Mouse (Mus musculus) embryo, embryonic 11 days (tissue): ENCODE measurements at regions not wholly inside any gene's neighbourhood (a gene's known extent, or its start where the extent isn't known, plus 50 kb on each side); places are given as distances from the start of the nearest gene placed in this dataset.
"Not testable (repeated sequence)": the region's sequence is repeated elsewhere in the genome, so short reads cannot be mapped to it uniquely, and the experiment has no call there.

Experiments used
- DNase-seq: peaks from one replicate; pipeline ENCODE4 v3.0.0-alpha.2; 2015

DNA sequence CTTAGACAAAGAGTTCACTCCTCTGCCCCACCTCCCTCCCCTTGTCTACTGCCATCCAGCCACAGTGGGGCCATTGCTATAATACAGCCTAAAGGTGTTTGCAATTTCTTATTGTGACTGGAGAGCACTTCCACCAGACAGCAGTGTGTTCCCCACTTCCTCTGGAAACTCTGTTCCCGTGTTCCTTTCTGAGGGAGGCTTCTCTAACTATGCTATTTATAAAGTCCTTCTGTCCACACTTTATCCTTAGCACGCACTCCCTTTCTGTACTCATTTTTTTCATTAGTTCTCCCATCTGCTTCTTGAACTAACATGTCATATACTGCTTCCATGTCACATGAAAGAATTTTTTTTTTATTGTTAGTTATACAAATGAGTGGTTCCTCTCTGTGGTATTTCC lies 52.0 kb upstream of the 4930432M17Rik start:
- DNase-seq = no peak

DNA sequence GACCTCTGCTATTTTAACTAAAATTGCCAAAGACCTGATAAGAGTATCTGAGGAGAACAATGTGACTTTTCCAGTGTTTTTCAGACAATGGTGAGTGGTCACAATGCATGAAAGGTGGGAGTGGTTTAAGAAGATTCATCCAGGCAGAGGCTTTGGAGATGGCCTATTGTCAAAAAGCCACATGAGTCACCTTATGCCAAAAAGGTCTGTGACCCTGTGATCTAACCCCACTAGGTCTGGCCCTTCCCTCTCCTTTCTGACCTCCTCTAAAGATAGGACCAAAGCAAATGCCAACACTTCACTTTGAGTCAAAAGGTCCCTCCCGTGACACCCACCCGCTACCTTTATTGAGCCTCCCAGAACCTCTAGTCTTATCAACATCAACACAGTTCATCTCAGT lies 52.4 kb upstream of the 4930432M17Rik start:
- no peak for DNase-seq

DNA sequence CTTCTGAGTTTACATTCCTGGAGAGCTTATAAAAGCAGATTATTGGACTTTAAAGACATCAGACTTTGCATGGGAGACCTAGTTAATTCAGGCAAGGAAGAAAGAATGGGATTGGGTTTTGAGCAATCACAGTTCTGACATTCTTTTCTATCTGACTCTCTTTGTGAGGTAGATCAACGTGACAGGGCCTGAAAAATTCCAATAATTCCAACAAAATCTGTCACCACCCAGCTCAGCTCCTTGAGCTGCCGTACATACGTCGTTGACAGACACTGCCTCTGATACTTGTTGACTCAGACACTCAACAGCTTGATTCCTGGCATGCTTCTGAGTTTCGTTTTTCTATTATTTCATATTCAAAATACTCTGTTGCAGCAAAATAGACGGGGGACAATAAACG lies 53.2 kb upstream of the 4930432M17Rik start:
- DNase-seq = no peak

DNA sequence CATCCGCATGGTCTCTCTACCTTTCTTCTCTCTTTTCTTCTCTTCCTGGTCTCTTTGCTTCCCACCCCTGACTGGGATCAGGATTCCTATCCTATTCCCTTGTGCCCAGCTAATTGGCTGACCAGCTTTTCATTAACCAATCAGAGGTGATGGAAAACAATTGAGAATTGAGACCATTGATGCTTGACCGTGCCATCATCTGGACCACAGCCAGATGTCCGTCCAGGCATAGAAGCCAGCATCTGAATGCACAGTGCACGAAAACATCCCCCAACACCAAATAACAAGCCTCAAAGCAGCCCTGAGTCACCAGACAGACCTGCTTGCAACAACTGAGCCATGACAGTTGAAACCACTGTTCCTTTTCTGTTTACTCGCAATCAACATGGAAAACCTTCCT lies 54.5 kb upstream of the 4930432M17Rik start:
- DNase-seq = no peak

DNA sequence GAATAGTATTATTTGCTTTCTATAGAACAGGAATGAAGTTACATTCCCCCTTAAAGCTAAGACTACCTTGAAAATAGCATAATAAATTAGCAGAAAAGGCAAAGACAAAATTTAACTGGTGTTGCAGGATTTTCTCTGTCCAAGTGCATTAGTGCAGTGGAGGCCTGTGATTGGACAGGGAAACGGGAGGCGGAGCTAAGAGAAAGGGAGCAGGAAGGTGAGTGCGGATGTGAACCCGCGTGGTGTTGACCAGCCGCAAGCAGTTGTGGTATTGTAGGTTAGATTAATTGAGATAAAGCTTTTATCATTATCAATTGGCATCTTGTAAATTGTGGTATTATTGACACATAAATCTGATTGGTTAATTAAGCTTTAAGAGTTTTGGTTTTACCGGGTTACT lies 55.8 kb upstream of the 4930432M17Rik start:
- DNase-seq = no peak

DNA sequence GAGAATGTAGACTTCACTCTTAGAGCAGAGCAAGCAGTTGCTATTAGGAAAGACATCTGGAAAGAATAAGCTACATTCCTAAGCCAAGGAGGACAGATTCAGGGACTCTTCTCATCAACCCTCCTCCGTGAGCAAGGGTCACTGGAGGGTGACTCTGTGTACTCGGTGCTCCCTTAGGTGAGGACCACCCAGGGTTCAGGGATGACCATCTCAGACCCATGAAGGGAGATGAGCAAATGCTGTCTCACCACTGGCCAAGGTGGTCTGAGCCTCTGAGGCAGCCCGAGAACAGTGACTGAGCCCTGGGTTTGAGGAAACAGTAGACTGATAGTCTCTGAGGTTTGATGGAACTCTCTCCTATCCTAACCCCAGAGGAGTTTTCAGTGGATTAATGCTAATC lies 57.3 kb upstream of the 4930432M17Rik start:
- DNase-seq = peak; percentile 37

DNA sequence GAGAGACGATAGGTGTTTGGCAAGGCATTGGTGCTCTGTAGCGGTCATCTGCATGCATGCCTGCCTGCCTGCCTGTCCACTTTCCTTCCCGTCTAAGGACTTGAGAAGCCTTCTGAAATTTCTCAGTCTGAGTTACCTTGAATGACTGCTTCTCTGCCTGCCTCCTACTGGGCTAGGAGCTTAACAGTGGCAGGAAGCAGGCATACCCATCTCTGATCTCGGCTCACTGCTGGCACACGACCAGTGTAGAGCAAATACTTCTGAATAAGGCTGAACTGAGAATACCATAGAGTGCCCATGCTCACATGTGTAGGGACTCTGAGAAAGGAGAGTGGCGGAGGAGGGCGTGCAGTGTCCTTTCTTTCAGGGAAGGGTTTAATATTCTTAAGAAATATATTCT lies 60.7 kb upstream of the 4930432M17Rik start:
- DNase-seq = no peak

DNA sequence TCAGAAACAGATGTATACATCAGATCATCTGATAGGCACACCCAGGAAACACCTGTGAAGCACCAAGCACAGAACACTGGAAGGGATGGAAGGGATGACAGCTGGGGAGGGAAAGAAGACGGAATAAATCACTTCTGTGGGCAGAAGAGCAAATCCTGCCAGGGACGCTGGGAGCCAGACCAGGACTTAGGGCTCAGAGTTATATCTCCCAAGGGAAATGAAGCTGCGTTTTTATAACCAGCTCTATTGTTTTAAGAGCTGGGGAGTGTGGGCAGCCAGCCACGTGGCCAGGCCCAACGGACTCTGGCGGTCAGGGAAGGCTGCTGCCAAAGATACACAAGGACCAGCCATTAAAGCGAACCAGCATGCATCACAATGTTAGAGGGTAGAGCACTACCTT lies 61.5 kb upstream of the 4930432M17Rik start:
- DNase-seq = peak; percentile 30

DNA sequence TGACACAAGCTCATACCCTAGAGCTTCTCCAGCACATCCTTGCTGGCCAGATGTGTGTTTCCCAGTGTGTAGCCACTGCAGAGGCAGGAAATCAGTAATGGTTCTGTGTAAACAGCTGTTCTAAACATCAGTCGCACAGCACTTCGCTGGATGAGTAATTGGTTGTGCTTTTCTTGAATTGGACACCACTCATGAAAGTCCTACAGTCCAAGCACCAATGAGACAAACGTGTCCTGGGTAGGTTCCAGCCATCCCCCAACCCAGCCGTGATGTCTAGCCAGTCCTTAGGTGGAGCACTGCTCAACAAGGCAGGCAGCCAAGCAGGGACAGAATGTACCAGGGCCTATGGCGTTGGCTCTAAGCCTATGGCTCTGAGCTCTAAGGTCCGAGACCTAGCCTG lies 65.8 kb upstream of the 4930432M17Rik start:
- no peak for DNase-seq

DNA sequence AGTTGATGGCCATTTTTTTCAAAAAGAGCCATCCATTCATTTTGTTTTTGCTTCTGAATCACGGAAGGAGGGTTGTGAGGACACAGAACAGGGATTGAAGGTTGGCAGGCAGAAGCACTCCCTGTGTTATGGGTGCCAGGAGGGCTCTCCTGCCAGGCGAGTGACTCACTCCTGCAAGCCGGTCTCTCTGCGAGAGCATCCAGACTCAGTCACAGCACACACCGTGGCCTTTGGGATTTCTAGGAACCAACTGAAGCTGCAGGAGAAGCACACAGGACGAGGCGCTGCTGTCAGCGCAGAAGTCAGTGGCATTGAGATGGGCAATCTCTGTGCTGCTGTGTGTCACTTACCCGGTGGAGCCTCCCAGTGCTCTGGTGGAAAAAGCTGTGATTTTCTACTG lies 66.5 kb upstream of the 4930432M17Rik start:
- DNase-seq = no peak

DNA sequence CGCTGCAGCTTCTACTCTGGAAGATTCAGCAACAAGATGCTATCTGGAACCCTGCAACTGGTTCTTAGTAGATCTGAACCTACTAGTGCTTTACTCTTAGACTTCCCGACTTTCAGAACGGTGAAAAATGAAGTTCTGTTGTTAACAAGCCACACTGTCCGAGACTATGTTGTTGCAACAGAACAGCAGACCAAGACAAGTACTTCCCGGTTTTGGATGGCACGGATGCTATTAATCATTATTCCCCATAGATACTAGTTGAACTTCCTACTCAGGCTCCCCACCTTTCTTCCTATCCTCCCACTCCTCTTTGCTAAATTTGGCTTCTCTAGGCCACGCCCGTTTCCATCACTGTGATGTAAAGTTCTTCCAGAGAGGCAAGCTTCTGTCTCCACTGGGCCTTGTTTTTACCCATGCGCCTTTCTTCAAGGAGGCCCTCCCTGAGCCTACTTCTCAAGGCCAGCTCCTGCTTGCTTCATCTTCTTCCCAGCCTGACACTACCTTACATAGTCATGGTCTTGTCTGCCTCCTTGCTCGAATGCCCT lies 67.7 kb upstream of the 4930432M17Rik start:
- no peak for DNase-seq

DNA sequence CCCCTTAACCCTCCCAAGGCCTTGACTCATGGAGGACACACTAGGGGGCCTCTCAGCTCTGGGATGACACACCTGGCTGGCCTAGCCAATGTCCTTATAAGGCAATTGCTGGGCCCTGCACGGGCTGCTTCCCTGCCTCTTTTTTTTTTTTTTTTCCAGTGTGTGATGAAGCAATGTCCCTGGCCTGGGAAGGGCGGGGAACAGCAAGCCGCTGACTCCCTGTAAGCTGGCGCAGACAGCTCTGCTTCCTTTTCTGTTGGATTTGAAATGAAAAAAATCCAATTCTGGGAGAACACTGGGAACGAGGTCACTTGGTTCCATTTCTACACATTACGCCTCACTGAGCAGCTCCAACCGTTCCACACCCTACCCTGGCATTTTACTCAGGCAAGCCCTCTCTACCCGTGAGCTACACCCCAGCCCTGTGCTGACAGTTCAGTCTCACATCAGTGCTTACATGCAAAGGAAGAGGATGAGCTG lies 68.4 kb upstream of the 4930432M17Rik start:
- peak; percentile 11 for DNase-seq

DNA sequence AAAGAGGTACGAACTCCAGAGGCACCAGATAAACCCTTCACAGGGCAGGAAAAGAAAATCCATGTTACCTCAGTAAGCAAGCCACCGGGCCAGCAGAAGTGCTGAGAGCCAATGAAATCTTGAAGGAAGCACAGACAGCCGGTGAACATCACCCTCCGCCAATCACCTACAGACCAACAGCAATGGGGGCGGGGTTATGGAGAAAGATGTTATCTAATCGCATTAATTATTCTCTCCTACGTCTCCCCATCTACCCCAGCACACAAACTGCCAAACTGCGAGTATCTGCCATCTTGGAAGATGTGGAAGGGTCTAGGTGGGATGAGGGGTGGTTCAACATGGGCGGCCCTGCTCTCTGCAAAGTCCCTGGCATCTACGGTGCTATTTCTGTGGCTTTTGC lies 68.6 kb upstream of the Slc44a3 start:
- DNase-seq = no peak

DNA sequence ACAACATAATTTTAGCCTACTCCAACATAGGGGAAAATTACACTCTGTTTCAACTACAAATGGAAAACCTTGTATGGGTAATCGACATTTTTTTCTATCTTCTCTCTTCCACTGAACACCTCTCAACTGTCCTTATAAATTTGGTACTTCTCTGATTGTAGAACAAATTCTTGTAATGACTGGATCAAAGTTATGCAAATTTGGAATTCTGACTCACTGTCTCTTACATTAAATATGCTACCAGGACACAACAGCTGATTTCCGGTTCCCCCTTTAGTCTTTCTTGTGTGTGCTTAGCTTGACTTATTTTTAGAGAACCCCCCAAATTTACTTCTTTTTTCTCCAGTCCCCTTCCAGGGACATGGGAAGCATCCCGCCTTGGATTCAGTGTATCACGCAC lies 68.2 kb upstream of the Slc44a3 start:
- no peak for DNase-seq

DNA sequence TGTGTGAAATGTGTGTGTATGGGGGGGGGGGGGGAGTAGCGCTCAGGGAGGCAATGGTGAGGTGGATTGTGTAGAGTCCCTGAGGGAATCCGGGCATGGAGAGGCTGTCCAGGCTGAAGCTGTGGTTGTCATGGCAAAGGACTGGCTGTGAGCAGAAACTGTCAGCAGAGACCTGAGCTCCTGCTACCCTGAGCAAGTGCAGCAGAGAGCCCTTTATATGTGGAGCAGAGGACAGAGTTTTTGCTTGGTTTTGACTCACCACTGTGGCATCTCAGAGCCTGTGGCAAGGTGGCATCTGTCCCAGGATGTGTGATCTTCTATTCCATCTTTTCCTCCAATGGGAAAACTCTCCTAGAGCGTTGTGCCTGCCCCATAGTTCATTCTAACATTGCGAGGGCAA lies 65.8 kb upstream of the Slc44a3 start:
- no peak for DNase-seq

DNA sequence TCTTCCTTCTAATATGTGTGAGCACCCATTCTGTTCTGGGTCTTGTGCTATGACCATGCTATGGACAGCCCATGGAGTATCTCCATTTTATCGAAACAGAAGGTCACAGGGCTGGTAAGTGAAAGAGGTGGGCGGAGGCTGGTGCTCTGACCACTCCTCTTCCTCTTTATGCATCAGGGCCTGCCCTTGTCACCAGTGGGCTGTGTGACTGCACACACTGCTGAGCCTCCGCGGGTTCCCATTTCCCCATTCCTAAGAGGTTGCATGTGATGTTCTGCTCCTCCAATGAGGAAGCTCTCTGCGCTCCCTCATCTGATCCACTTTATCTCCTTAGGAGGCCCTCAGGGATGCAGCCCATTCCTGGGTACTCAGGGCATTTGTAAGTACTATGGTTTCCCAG lies 65.0 kb upstream of the Slc44a3 start:
- DNase-seq = no peak

DNA sequence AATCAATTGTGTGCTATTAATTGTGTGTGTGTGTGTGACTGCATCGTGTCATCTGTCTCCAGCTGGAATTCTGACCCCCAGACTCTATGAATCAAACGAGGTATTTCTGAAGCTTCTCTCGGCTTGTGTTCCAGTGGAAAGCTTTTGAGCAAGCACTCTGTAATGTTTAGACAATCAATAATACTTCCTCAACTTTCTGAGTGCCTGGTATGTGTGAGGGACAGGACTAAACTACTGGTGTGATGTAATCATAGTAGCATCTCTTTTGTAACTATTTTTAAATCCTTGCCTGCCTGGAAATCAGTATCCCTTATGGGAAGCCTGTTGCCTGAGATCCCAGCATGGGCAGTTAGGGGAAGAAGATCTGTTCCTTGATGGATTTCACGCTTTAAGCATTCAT lies 62.4 kb upstream of the Slc44a3 start:
- no peak for DNase-seq

DNA sequence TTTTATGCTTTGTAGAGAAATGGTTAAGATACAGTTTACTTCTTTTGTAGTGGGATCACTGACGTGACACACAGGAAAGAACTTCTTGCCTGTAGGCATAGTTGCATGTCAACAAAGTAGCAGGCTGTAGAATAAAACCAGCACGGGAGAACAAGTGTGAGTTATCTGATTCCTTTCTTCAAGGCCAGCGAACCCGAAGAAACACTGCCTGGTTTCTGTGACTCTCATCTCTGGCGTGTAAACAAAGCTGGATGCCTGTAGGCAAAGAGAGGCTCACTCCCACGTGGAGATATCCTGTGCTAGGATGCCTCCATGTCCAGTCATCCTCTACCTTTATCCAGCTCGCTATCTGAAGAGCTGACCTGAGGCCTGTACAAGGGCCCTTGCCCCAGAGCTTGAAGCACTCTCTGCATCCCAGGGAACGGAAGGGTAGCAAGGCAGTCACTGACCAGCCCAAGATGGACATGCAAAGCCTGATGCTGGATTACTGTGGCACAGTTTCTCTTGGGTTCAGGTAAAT lies 61.5 kb upstream of the Slc44a3 start:
- no peak for DNase-seq

DNA sequence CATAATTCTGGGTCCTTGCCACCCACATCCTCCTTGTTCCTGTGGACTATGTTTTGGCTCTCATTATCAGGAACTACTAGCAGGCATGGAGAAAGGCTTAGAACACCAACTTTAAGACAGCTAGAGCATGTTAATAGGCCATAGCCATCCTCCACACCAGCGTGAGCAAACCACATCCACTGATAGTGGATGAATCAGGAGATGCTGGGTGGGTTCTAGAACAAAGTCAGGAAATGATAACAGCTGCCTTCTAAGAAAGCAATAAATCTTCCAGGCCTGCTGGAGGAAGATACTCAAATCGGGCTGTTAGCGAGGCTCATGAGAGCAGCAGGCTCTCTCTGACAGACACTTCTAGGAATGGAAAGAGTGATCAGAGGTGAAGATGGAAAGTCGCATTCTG lies 60.9 kb upstream of the Slc44a3 start:
- DNase-seq = no peak

DNA sequence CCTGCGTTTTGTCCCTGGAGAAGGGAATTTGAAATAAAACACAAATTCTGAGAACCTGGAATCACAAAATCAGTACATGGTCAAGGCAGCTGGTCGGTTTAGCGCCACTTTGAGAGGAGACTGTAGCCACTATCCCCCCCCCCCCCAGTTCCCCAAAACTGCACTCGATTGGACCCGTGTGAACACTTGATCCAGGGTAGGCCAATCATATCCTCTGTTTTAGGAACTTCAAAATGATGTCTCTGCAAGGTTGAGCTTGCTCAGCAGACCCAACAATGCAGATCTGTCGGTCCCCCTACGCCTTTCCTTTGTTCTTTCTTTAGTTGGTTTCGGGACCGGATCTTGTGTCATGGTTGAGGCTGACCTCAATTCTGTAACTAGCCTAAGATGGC lies 57.3 kb upstream of the Slc44a3 start:
- no peak for DNase-seq

DNA sequence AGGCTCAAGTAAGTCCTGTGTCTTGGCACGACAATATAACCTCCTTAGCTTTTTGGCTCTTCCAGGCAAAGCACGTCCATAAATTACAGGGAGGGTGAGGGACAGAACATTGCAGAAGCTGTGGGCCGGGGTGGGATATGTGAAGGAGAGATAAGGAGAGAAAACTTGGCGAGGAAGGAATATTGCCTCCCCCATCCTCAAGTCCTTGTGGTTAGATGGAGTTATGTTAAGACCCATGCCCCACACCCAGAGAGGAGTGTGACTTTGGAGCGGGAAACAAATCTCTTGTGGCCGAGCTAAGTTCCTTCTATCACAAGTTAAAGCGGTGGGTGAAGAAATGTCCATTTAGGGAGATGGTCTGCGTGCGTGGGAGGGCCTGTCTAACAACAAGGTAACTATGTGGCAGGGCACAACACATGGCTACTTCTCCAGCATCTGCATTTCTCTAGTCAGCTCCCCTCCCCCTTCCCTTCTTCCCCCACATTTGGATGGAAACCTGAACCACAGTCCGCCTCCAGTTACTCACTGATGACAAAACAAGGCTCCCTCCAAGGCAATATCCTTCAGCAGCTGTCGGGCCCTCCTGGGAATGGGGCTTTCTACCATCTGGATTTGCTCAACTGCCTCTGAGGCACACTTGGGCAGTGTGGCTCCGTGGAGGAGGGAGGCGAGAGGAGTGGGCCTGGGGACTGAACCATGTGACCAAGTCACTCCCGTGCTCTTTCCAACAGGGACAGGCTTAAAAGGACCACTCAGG lies 56.7 kb upstream of the Slc44a3 start:
- peak; percentile 88 for DNase-seq

DNA sequence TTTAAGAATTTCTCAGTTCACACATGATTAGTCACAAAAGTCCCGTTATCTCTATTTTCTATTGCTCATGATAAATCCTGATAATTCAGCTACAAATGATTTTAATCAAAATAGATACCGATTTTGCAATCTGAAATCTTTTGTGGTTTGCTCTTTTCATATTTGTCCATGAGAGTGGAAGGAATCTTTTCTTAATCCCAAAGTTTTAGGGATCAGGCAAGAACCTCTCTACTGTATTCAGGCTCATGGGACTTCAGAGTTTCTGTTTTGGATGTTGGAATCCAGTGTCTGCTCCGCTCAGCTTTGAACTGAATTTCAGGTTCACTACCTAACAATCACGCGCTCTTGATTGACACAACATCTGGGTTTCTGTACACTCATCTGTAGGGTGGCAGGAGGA lies 53.1 kb upstream of the Slc44a3 start:
- no peak for DNase-seq

DNA sequence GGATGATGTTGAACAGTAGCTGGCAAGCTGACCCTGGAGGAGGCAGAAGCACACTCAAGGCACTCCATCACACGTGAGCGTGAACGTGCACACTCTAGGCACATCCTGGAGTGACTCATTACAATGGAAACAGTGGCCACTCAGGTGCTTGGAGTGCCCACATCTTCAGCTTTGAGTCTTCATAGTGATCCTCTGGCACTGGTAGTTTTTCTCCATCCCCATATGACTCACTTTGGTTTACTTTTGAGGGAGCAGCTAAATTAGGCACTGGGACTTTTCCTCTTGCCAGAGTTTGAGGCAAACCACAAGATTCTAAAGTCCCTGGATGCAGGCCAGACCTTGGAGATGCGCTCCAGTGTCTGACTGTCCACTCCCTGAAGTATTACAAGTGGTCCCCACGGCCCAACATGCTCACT lies 52.5 kb upstream of the Slc44a3 start:
- no peak for DNase-seq

DNA sequence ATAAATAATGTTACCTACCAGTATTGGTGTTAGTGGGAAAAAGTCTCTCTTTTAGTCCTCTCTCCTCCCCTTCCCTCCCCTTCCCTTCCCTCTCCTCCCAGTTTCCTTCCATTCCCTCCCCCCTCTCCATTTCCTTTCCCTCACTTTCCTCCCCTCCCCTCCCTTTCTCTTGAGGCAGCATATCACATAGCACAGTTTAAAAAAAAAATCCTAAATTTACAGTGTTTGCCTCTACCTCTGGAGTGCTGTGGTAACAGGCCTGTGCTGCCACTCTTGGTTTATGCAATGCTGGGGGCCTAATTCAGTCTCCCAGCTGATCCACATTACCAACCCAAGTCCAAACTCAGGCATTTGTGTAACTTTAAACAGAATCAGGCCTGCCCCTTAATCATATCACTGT lies 52.1 kb upstream of the Slc44a3 start:
- DNase-seq = no peak

DNA sequence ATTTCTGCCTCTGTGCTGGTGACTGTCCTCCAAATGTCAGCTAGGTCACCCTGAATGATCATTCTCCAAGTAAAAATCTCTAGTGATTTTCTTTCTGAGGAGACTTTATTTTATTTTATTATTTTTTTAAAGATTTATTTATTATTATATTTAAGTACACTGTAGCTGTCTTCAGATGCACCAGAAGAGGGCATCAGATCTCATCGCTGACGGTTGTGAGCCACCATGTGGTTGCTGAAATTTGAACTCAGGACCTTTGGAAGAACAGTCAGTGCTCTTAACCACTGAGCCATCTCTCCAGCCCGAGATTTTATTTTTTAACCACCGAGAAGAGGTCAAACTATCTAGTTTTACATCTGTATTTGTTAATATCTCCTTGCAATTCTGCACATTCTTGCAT lies 50.5 kb upstream of the Slc44a3 start:
- DNase-seq = not testable (repeated sequence)
